Mouse (Mus musculus): Measurements from ENCODE around the gene Mettl6. TPM values are rescaled to one million over a fixed set of nuclear protein-coding genes. Genes with fewer than 3 reads are reported as not detected.
A peak's percentile ranks its signal among the peaks of the same experiment; 100 is the strongest.

Mettl6 gene
- total and polyA plus RNA-seq, 3 experiments: 35.6 to 39.2 TPM; not detected in 1

GRCm38 (mm10) chr14:31469711-31470110 lies 25.1 kb downstream of the Mettl6 start:
- H3K27ac ChIP-seq (ENCODE audit: control insufficient read depth, low read depth, low read length): no peak overlapping the region
- no peaks in the 10 kb centered on the region for H3K9me3 ChIP-seq (replicated peaks; ENCODE audit: insufficient read depth, low read length)
- H3K4me3 ChIP-seq (ENCODE audit: control insufficient read depth in 1 of 2, insufficient read depth in 1 of 2, low read depth in 2 of 2, low read length in 2 of 2): no peak overlapping the region
- TF ChIP-seq RAD21 (IDR thresholded peaks at IDR 0.05; ENCODE audit: low read depth, low read length) (peak; percentile 3), CTCF (IDR thresholded peaks at IDR 0.05 in 2 of 3, conservative IDR thresholded peaks at IDR 0.05 in 1 of 3; ENCODE audit: control insufficient read depth in 1 of 3, insufficient read depth in 1 of 3, low read depth in 2 of 3, low read length in 3 of 3, poor library complexity in 1 of 3, severe bottlenecking in 1 of 3) (peak in 1 of 3 experiments; percentile 22; a peak in 2 of 6 replicates), ZMIZ1 (IDR thresholded peaks at IDR 0.05; ENCODE audit: low read depth, low read length) (no peak)
- no peak overlapping the region for H3K9ac ChIP-seq (ENCODE audit: control insufficient read depth, low read depth, low read length, poor library complexity, severe bottlenecking)
- H3K79me2 ChIP-seq (ENCODE audit: control insufficient read depth, insufficient read depth, low read length, poor library complexity): no peaks in the 10 kb centered on the region
- H3K4me1 ChIP-seq (ENCODE audit: control insufficient read depth in 1 of 2, insufficient read depth in 2 of 2, low read length in 2 of 2): no peaks in the 10 kb centered on the region
- no peak for DNase-seq (ENCODE audit: low read depth, low spot score)
- no peaks in the 10 kb centered on the region for H3K36me3 ChIP-seq (ENCODE audit: control insufficient read depth in 1 of 2, insufficient read depth in 2 of 2, low read length in 2 of 2)
- H3K27me3 ChIP-seq (ENCODE audit: control insufficient read depth in 1 of 2, insufficient read depth in 2 of 2, low read length in 2 of 2): no peaks in the 10 kb centered on the region

GRCm38 (mm10) chr14:31464176-31464575 lies 30.7 kb downstream of the Mettl6 start:
- Histone ChIP-seq H3K27me3 (ENCODE audit: control insufficient read depth in 1 of 2, insufficient read depth in 2 of 2, low read length in 2 of 2) (no peaks in the 10 kb centered on the region), H3K36me3 (ENCODE audit: control insufficient read depth in 1 of 2, insufficient read depth in 2 of 2, low read length in 2 of 2) (no peaks in the 10 kb centered on the region), H3K79me2 (ENCODE audit: control insufficient read depth, insufficient read depth, low read length, poor library complexity) (no peaks in the 10 kb centered on the region), H3K9ac (ENCODE audit: control insufficient read depth, low read depth, low read length, poor library complexity, severe bottlenecking) (no peak overlapping the region), H3K27ac (ENCODE audit: control insufficient read depth, low read depth, low read length) (no peak overlapping the region), H3K4me3 (ENCODE audit: control insufficient read depth in 1 of 2, insufficient read depth in 1 of 2, low read depth in 2 of 2, low read length in 2 of 2) (no peak overlapping the region), H3K9me3 (replicated peaks; ENCODE audit: insufficient read depth, low read length) (no peaks in the 10 kb centered on the region), H3K4me1 (ENCODE audit: control insufficient read depth in 1 of 2, insufficient read depth in 2 of 2, low read length in 2 of 2) (no peaks in the 10 kb centered on the region)
- no peak for DNase-seq (ENCODE audit: low read depth, low spot score)
- TF ChIP-seq ETS1 (IDR thresholded peaks at IDR 0.05; ENCODE audit: low read depth, low read length) (no peak), ELF1 (IDR thresholded peaks at IDR 0.05; ENCODE audit: low read depth, low read length) (no peak), GATA1 (IDR thresholded peaks at IDR 0.05; ENCODE audit: low read depth, low read length) (no peak), MXI1 (IDR thresholded peaks at IDR 0.05; ENCODE audit: low read depth, low read length) (no peak), ZKSCAN1 (IDR thresholded peaks at IDR 0.05; ENCODE audit: low read depth, low read length) (no peak), TAL1 (IDR thresholded peaks at IDR 0.05; ENCODE audit: low read length) (no peak), MAZ (IDR thresholded peaks at IDR 0.05; ENCODE audit: low read depth, low read length) (no peak), POLR2A (IDR thresholded peaks at IDR 0.05; ENCODE audit: control insufficient read depth in 1 of 2, insufficient read depth in 1 of 2, low read depth in 1 of 2, low read length in 2 of 2, poor library complexity in 1 of 2) (no peak), NRF1 (IDR thresholded peaks at IDR 0.05; ENCODE audit: insufficient read depth, low read depth, low read length, poor library complexity, severe bottlenecking) (no peak), CHD2 (IDR thresholded peaks at IDR 0.05; ENCODE audit: low read length) (no peak), TCF12 (IDR thresholded peaks at IDR 0.05; ENCODE audit: low read depth, low read length) (no peak), RAD21 (IDR thresholded peaks at IDR 0.05; ENCODE audit: low read depth, low read length) (peak; percentile 29), E2F4 (IDR thresholded peaks at IDR 0.05; ENCODE audit: borderline replicate concordance, low read depth, low read length) (no peak), ZMIZ1 (IDR thresholded peaks at IDR 0.05; ENCODE audit: low read depth, low read length) (no peak), NELFE (IDR thresholded peaks at IDR 0.05; ENCODE audit: low read depth, low read length) (no peak), USF1 (IDR thresholded peaks at IDR 0.05; ENCODE audit: low read depth, low read length) (no peak), BHLHE40 (IDR thresholded peaks at IDR 0.05; ENCODE audit: borderline replicate concordance, low read depth, low read length) (no peak), MEF2A (IDR thresholded peaks at IDR 0.05; ENCODE audit: extremely low read depth, insufficient replicate concordance, low read depth, low read length, poor library complexity, severe bottlenecking) (no peak), POLR2AphosphoS5 (IDR thresholded peaks at IDR 0.05; ENCODE audit: borderline replicate concordance, low read depth, low read length) (no peak), ZC3H11A (IDR thresholded peaks at IDR 0.05; ENCODE audit: low read depth, low read length) (no peak), CTCF (IDR thresholded peaks at IDR 0.05 in 2 of 3, conservative IDR thresholded peaks at IDR 0.05 in 1 of 3; ENCODE audit: control insufficient read depth in 1 of 3, insufficient read depth in 1 of 3, low read depth in 2 of 3, low read length in 3 of 3, poor library complexity in 1 of 3, severe bottlenecking in 1 of 3) (peak in 2 of 3 experiments; percentile 10 to 44; a peak in 2 of 6 replicates), SMC3 (IDR thresholded peaks at IDR 0.05; ENCODE audit: low read depth, low read length) (peak; percentile 32), GABPA (IDR thresholded peaks at IDR 0.05; ENCODE audit: low read depth, low read length) (no peak), SIN3A (IDR thresholded peaks at IDR 0.05; ENCODE audit: low read length) (no peak), ZNF384 (IDR thresholded peaks at IDR 0.05; ENCODE audit: low read depth, low read length) (peak; percentile 79)
